12 mouse cellular contexts compared by ENCODE assay signal in the genomic region with DNA sequence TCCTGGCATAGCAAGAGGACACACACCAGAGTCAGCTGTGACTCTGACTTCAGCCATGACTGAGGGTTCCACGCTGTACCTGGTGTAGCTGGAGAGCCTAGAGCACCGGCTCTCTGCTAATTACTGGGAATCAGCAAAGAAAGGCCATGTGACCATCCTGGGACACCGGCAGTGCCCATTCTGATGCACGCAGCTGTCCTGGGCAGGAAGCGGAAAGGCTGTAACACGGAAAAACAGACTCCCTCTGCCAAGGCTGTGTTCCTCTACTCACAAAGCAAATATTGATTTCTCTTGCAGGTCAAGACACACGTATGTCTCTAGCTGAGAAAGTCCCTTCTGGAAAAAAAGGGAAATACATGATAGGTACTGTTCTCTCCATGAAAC. TPM values are rescaled to one million over a fixed set of nuclear protein-coding genes. Genes with fewer than 3 reads are reported as not detected.
DNase-seq lines count a peak whose midpoint lies in the region; ATAC-seq and TF ChIP-seq lines count a peak whose summit lies in the region.
"Had no signal": no experiment of that assay in that cellular context is flagged by ENCODE, and none has a peak within 500 bp of the region (broad histone marks: within the 10 kb centered on the region; RNA-seq: fewer than 3 reads in every experiment).

No protein-coding gene starts in this region.

- DNase-seq in heart, postnatal 0 days (ENCODE audit: low spot score), result peak; percentile 36
- DNase-seq in heart, postnatal 36 days, result no peak
- DNase-seq in liver, embryonic 11.5 days (ENCODE audit: low spot score), result no peak
- DNase-seq in lung, postnatal 4 days, result peak; percentile 37 to 64
- DNase-seq in gastrocnemius, postnatal 4 days (ENCODE audit: low spot score in 2 of 2), result no peak
- no peak for DNase-seq in natural killer cell, adult 2 months (ENCODE audit: low spot score in 2 of 2)
- no peak for DNase-seq in T-cell, adult 2 months (ENCODE audit: low spot score)
- DNase-seq: gastrocnemius, postnatal 10 days had no signal

- no peak overlapping the region for H3K9ac ChIP-seq in heart, postnatal 0 days (replicated peaks; ENCODE audit: low read depth, low read length)
- peak overlapping the region; percentile 51 for H3K9ac ChIP-seq in intestine, embryonic 16.5 days (ENCODE audit: low read depth, low read length)
- 0 out of 2 replicates have a peak overlapping the region, but pooled peaks have one; percentile 18 for H3K9ac ChIP-seq in liver, embryonic 11.5 days (ENCODE audit: low read depth, low read length)

- H3K36me3 ChIP-seq in heart, postnatal 0 days (replicated peaks; ENCODE audit: control insufficient read depth, insufficient read depth, low read length), result no peaks in the 10 kb centered on the region
- no peaks in the 10 kb centered on the region for H3K36me3 ChIP-seq in intestine, embryonic 16.5 days (ENCODE audit: control insufficient read depth, insufficient read depth, low read length)
- no peaks in the 10 kb centered on the region for H3K36me3 ChIP-seq in liver, embryonic 11.5 days (ENCODE audit: control insufficient read depth, insufficient read depth, low read length)
- H3K36me3 ChIP-seq: forebrain, embryonic 10.5 days had no signal

- no peaks in the 10 kb centered on the region for H3K9me3 ChIP-seq in heart, postnatal 0 days (replicated peaks; ENCODE audit: control insufficient read depth, low read length)
- H3K9me3 ChIP-seq in intestine, embryonic 16.5 days (ENCODE audit: control insufficient read depth, low read length), result no peaks in the 10 kb centered on the region
- no peaks in the 10 kb centered on the region for H3K9me3 ChIP-seq in liver, embryonic 11.5 days (ENCODE audit: control insufficient read depth, low read length)
- H3K9me3 ChIP-seq: forebrain, embryonic 10.5 days had no signal

- no peak for ATAC-seq in heart, postnatal 0 days (ENCODE audit: insufficient read depth, low read depth)
- peak; percentile 14 for ATAC-seq in intestine, embryonic 16.5 days
- no peak for ATAC-seq in liver, embryonic 11.5 days (replicated peaks; ENCODE audit: low FRiP score)

- no peak overlapping the region for H3K4me3 ChIP-seq in heart, postnatal 0 days (ENCODE audit: low read depth, low read length)
- peak overlapping the region; percentile 11; the same call in 1 of the 2 replicates for H3K4me3 ChIP-seq in intestine, embryonic 16.5 days (ENCODE audit: low read length)
- no peak overlapping the region for H3K4me3 ChIP-seq in liver, embryonic 11.5 days (ENCODE audit: low read depth, low read length)
- H3K4me3 ChIP-seq: forebrain, embryonic 10.5 days had no signal

- no peak overlapping the region for H3K4me2 ChIP-seq in heart, postnatal 0 days (ENCODE audit: low read depth, low read length)
- H3K4me2 ChIP-seq in intestine, embryonic 16.5 days (ENCODE audit: low read depth, low read length), result peak overlapping the region; percentile 32
- H3K4me2 ChIP-seq in liver, embryonic 11.5 days, result no peak overlapping the region

- no peak for TF ChIP-seq EP300 in heart, postnatal 0 days (IDR thresholded peaks at IDR 0.05; ENCODE audit: low read depth)

- no peaks in the 10 kb centered on the region for H3K4me1 ChIP-seq in heart, postnatal 0 days (ENCODE audit: control insufficient read depth, insufficient read depth)
- H3K4me1 ChIP-seq in intestine, embryonic 16.5 days (ENCODE audit: control insufficient read depth, insufficient read depth, low read length), result peaks cover 43% of the 10 kb centered on the region
- H3K4me1 ChIP-seq in liver, embryonic 11.5 days (replicated peaks; ENCODE audit: control insufficient read depth, insufficient read depth, low read length), result peaks cover 47% of the 10 kb centered on the region

- WGBS in heart, postnatal 0 days, result 65% methylated on average over 7 of the region's 7 CpGs
- WGBS in intestine, embryonic 16.5 days, result 45% methylated on average over 7 of the region's 7 CpGs
- WGBS in liver, embryonic 11.5 days, result 80% methylated on average over 7 of the region's 7 CpGs

- H3K27me3 ChIP-seq in heart, postnatal 0 days (ENCODE audit: control insufficient read depth, insufficient read depth, low read length), result no peaks in the 10 kb centered on the region
- H3K27me3 ChIP-seq in intestine, embryonic 16.5 days (replicated peaks; ENCODE audit: control insufficient read depth, insufficient read depth, low read length), result no peaks in the 10 kb centered on the region
- no peaks in the 10 kb centered on the region for H3K27me3 ChIP-seq in liver, embryonic 11.5 days (replicated peaks; ENCODE audit: control insufficient read depth, insufficient read depth, low read length)

- TF ChIP-seq CTCF in heart, postnatal 0 days (IDR thresholded peaks at IDR 0.05; ENCODE audit: low read depth), result no peak

- H3K27ac ChIP-seq in heart, postnatal 0 days (ENCODE audit: low read depth), result peak overlapping the region; percentile 2; the same call in 1 of the 2 replicates
- H3K27ac ChIP-seq in intestine, embryonic 16.5 days (ENCODE audit: low read length), result peak overlapping the region; percentile 97
- H3K27ac ChIP-seq in liver, embryonic 11.5 days (ENCODE audit: low read depth, low read length), result peak overlapping the region; percentile 98
- H3K27ac ChIP-seq: forebrain, embryonic 10.5 days; macrophage had no signal

- intact Hi-C loops in heart, postnatal 36 days (cut with DNase I), result no loop called here

RNA-seq across cellular contexts. Expression of a gene that starts 12.3 kb away (rescaled TPM):
- 9.7 and 26.0 TPM in 2 replicates for total RNA-seq in heart, postnatal 0 days (2014; rRNA removed; ENCODE audit: low replicate concordance)
- 6.7 and 7.0 TPM in 2 replicates for polyA plus RNA-seq in heart, postnatal 0 days (2015; fragmentation: Nextera tagmentation; extraction: Ambion mirVana)
- 1 to 10 TPM; 7.3 to 8.2 TPM for total RNA-seq in heart, postnatal 36 days (2021)
- polyA plus RNA-seq in intestine, embryonic 16.5 days (2015; fragmentation: Nextera tagmentation; extraction: Ambion mirVana), result 86.3 and 92.1 TPM in 2 replicates
- polyA plus RNA-seq in liver, embryonic 11.5 days (2014; fragmentation: Nextera tagmentation; extraction: Ambion mirVana), result 13.8 and 14.1 TPM in 2 replicates
- 10 to 100 TPM; 25.5 to 30.8 TPM for total RNA-seq in gastrocnemius, postnatal 4 days (2021)
- polyA plus RNA-seq: macrophage had no signal

RNA-seq across cellular contexts. Expression of a gene that starts 33.5 kb away (rescaled TPM):
- 2.7 TPM in 1 of 2 replicates, not detected in the other for total RNA-seq in heart, postnatal 0 days (2014; rRNA removed; ENCODE audit: low replicate concordance)
- not detected in 2 replicates for polyA plus RNA-seq in heart, postnatal 0 days (2015; fragmentation: Nextera tagmentation; extraction: Ambion mirVana)
- not detected for total RNA-seq in heart, postnatal 36 days (2021)
- polyA plus RNA-seq in intestine, embryonic 16.5 days (2015; fragmentation: Nextera tagmentation; extraction: Ambion mirVana), result 0.98 and 1.2 TPM in 2 replicates
- polyA plus RNA-seq in liver, embryonic 11.5 days (2014; fragmentation: Nextera tagmentation; extraction: Ambion mirVana), result not detected in 2 replicates
- not detected for total RNA-seq in gastrocnemius, postnatal 4 days (2021)
- total RNA-seq: gastrocnemius, postnatal 10 days had no signal
- polyA plus RNA-seq: forebrain, embryonic 10.5 days; macrophage; neural tube, embryonic 11.5 days had no signal

Comparison
In these comparisons a context has a peak if more than half of its experiments do, and no peak if none do; other contexts are left out.
1. DNase-seq: peak in heart, postnatal 0 days (single experiment) and lung, postnatal 4 days (2 of 2); none in heart, postnatal 36 days (0 of 2), liver, embryonic 11.5 days (single experiment), gastrocnemius, postnatal 4 days (0 of 2), natural killer cell, adult 2 months (0 of 2) and T-cell, adult 2 months (single experiment).
2. H3K27ac ChIP-seq: peak in every context shown above with its lines; median percentile 98 in liver, embryonic 11.5 days; 97 in intestine, embryonic 16.5 days; 2 in heart, postnatal 0 days.